Comparison of ENCODE assay signal across 8 mouse cellular contexts in genomic region chr4:32799966-32800576, GRCm38 (mm10). TPM values are rescaled to one million over a fixed set of nuclear protein-coding genes. Genes with fewer than 3 reads are reported as not detected.
DNase-seq lines count a peak whose midpoint lies in the region; ATAC-seq lines count a peak whose summit lies in the region.

TSS of gene Lyrm2 (plus strand) at chr4:32800253.

- DNase-seq in 3134 (ENCODE audit: extremely low read depth, insufficient read length, low spot score): peak; percentile 90
- DNase-seq in adrenal gland, postnatal 25 days: peak; percentile 79
- DNase-seq in heart, adult 18-20 months: peak; percentile 87 to 88
- peak; percentile 67 to 78 for DNase-seq in kidney, adult 8-10 months
- DNase-seq in spleen, postnatal 10 days (ENCODE audit: low spot score in 2 of 2): peak; percentile 81

- peak within 1 kb of the TSS; percentile 87 for H3K9ac ChIP-seq in embryonic facial prominence, embryonic 12.5 days
- peak within 1 kb of the TSS; percentile 90 for H3K9ac ChIP-seq in limb, embryonic 13.5 days
- H3K9ac ChIP-seq in midbrain, embryonic 16.5 days (ENCODE audit: low read depth, low read length): peak within 1 kb of the TSS; percentile 84

- WGBS in embryonic facial prominence, embryonic 12.5 days: under 1% methylated on average over 53 of the region's 53 CpGs
- 1% methylated on average over 53 of the region's 53 CpGs for WGBS in limb, embryonic 13.5 days
- WGBS in midbrain, embryonic 16.5 days: under 1% methylated on average over 52 of the region's 53 CpGs

- no peaks in the 10 kb centered on the region for H3K27me3 ChIP-seq in embryonic facial prominence, embryonic 12.5 days
- no peaks in the 10 kb centered on the region for H3K27me3 ChIP-seq in limb, embryonic 13.5 days
- no peaks in the 10 kb centered on the region for H3K27me3 ChIP-seq in midbrain, embryonic 16.5 days (ENCODE audit: control insufficient read depth, insufficient read depth, low read depth, low read length)

- H3K36me3 ChIP-seq in embryonic facial prominence, embryonic 12.5 days: no peaks in the 10 kb centered on the region
- peaks cover 15% of the 10 kb centered on the region for H3K36me3 ChIP-seq in limb, embryonic 13.5 days
- no peaks in the 10 kb centered on the region for H3K36me3 ChIP-seq in midbrain, embryonic 16.5 days (ENCODE audit: control insufficient read depth, insufficient read depth, low read length)

- H3K4me2 ChIP-seq in embryonic facial prominence, embryonic 12.5 days (replicated peaks): peak within 1 kb of the TSS; percentile 72
- H3K4me2 ChIP-seq in limb, embryonic 13.5 days (replicated peaks): peak within 1 kb of the TSS; percentile 71
- H3K4me2 ChIP-seq in midbrain, embryonic 16.5 days (ENCODE audit: low read length): peak within 1 kb of the TSS; percentile 77

- ATAC-seq in embryonic facial prominence, embryonic 12.5 days (ENCODE audit: insufficient number of reproducible peaks, insufficient read depth, low FRiP score, low TSS enrichment): peak; percentile 86
- peak; percentile 92 for ATAC-seq in limb, embryonic 13.5 days (ENCODE audit: low FRiP score, low read depth)
- peak; percentile 95 for ATAC-seq in midbrain, embryonic 16.5 days

- H3K27ac ChIP-seq in embryonic facial prominence, embryonic 12.5 days: peak within 1 kb of the TSS; percentile 99
- H3K27ac ChIP-seq in limb, embryonic 13.5 days: peak within 1 kb of the TSS; percentile 99
- peak within 1 kb of the TSS; percentile 93 for H3K27ac ChIP-seq in midbrain, embryonic 16.5 days (ENCODE audit: low read length)

- peak within 1 kb of the TSS; percentile 82 for H3K4me3 ChIP-seq in embryonic facial prominence, embryonic 12.5 days
- H3K4me3 ChIP-seq in limb, embryonic 13.5 days: peak within 1 kb of the TSS; percentile 79
- peak within 1 kb of the TSS; percentile 65 for H3K4me3 ChIP-seq in midbrain, embryonic 16.5 days (ENCODE audit: low read depth, low read length)

- peaks cover 8% of the 10 kb centered on the region; the same call in 1 of the 2 replicates for H3K4me1 ChIP-seq in embryonic facial prominence, embryonic 12.5 days
- peaks cover 8% of the 10 kb centered on the region for H3K4me1 ChIP-seq in limb, embryonic 13.5 days
- peaks cover 10% of the 10 kb centered on the region for H3K4me1 ChIP-seq in midbrain, embryonic 16.5 days (ENCODE audit: control insufficient read depth, insufficient read depth, low read length)

- H3K9me3 ChIP-seq in embryonic facial prominence, embryonic 12.5 days: no peaks in the 10 kb centered on the region
- H3K9me3 ChIP-seq in limb, embryonic 13.5 days: no peaks in the 10 kb centered on the region
- H3K9me3 ChIP-seq in midbrain, embryonic 16.5 days (replicated peaks; ENCODE audit: control insufficient read depth, low read length, poor library complexity, severe bottlenecking): no peaks in the 10 kb centered on the region

RNA-seq across cellular contexts. Expression of gene Lyrm2, which starts in this region (rescaled TPM):
- 65.9 and 72.1 TPM in 2 replicates for total RNA-seq in adrenal gland, postnatal 25 days (2021)
- 143 and 155 TPM in 2 replicates for polyA plus RNA-seq in embryonic facial prominence, embryonic 12.5 days (2016; fragmentation: Nextera tagmentation; extraction: Ambion mirVana)
- 10 to 100 TPM; 39.8 to 43.9 TPM for total RNA-seq in heart, adult 18-20 months (2021)
- 135 and 142 TPM in 2 replicates for polyA plus RNA-seq in limb, embryonic 13.5 days (2015; fragmentation: Nextera tagmentation; extraction: Ambion mirVana)
- polyA plus RNA-seq in midbrain, embryonic 16.5 days (2015; fragmentation: Nextera tagmentation; extraction: Ambion mirVana): 106 and 119 TPM in 2 replicates

Comparison
In these comparisons a context has a peak if more than half of its experiments do, and no peak if none do; other contexts are left out.
1. Peak in every context shown above with its lines: DNase-seq, ATAC-seq, H3K4me3 ChIP-seq and H3K27ac ChIP-seq.